11 mouse cellular contexts compared by ENCODE assay signal in the genomic region with DNA sequence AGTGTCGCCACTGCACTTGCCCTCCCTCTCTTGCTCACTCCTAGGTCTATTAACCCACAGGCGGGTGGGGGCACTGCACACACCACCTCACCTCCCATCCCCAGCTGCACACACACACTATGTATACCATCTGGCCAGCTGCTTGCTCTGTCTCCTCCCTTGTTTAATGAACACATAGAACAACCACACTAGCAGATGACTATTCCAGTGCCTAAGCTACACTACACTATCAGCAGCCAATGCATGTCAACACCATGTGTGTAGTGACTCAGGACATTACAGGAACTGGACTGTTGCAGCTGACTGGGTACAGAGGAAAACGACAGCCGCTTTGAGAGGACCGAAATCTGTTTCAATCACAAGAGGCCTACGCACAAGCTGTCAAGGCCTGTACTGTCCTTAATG. TPM values are rescaled to one million over a fixed set of nuclear protein-coding genes. Genes with fewer than 3 reads are reported as not detected.
A peak's percentile ranks its signal among the peaks of the same experiment; 100 is the strongest.
DNase-seq lines count a peak whose midpoint lies in the region; ATAC-seq and TF ChIP-seq lines count a peak whose summit lies in the region.
"Had no signal": no experiment of that assay in that cellular context is flagged by ENCODE, and none has a peak within 500 bp of the region (broad histone marks: within the 10 kb centered on the region; RNA-seq: fewer than 3 reads in every experiment).

No protein-coding gene starts in this region.

- DNase-seq in forebrain, embryonic 11.5 days (ENCODE audit: low spot score): no peak
- DNase-seq in forebrain, embryonic 10.5 days (ENCODE audit: extremely low spot score, low spot score): no peak
- peak; percentile 38 to 44 for DNase-seq in layer of hippocampus, adult 8-10 months (ENCODE audit: low spot score in 2 of 2)
- DNase-seq in layer of hippocampus, postnatal 14 days (ENCODE audit: low spot score in 2 of 2): no peak
- no peak for DNase-seq in G1E (ENCODE audit: low spot score)
- DNase-seq in liver, embryonic 14.5 days (ENCODE audit: low read depth in 3 of 3, low spot score in 3 of 3): no peak
- DNase-seq in urinary bladder, postnatal 4 days (ENCODE audit: low spot score in 2 of 2): no peak
- DNase-seq in heart, postnatal 4 days: no peak

- no peaks in the 10 kb centered on the region for H3K4me1 ChIP-seq in forebrain, embryonic 11.5 days (replicated peaks; ENCODE audit: control insufficient read depth, insufficient read depth, low read length)
- no peaks in the 10 kb centered on the region for H3K4me1 ChIP-seq in forebrain, embryonic 10.5 days
- H3K4me1 ChIP-seq in G1E (ENCODE audit: insufficient read depth, low read depth, low read length): peaks cover 4% of the 10 kb centered on the region
- H3K4me1 ChIP-seq in liver, embryonic 14.5 days (replicated peaks; ENCODE audit: control insufficient read depth in 2 of 2, insufficient read depth in 2 of 2, low read length in 1 of 2): no peaks in the 10 kb centered on the region

- no peak for TF ChIP-seq EP300 in liver, embryonic 14.5 days (IDR thresholded peaks at IDR 0.05; ENCODE audit: low read depth)

- no peaks in the 10 kb centered on the region for H3K9me3 ChIP-seq in forebrain, embryonic 11.5 days (ENCODE audit: control insufficient read depth, low read length)
- H3K9me3 ChIP-seq in forebrain, embryonic 10.5 days: no peaks in the 10 kb centered on the region
- H3K9me3 ChIP-seq in G1E (replicated peaks): no peaks in the 10 kb centered on the region
- no peaks in the 10 kb centered on the region for H3K9me3 ChIP-seq in liver, embryonic 14.5 days (ENCODE audit: control insufficient read depth, low read length)

- H3K27me3 ChIP-seq in forebrain, embryonic 11.5 days (ENCODE audit: control insufficient read depth, insufficient read depth, low read length): no peaks in the 10 kb centered on the region
- no peaks in the 10 kb centered on the region for H3K27me3 ChIP-seq in forebrain, embryonic 10.5 days (ENCODE audit: poor library complexity, severe bottlenecking)
- H3K27me3 ChIP-seq in G1E (ENCODE audit: insufficient read depth, low read length): no peaks in the 10 kb centered on the region
- no peaks in the 10 kb centered on the region for H3K27me3 ChIP-seq in liver, embryonic 14.5 days (ENCODE audit: control insufficient read depth, insufficient read depth, low read length)

- H3K4me3 ChIP-seq in forebrain, embryonic 11.5 days (ENCODE audit: low read depth, low read length): no peak overlapping the region
- no peak overlapping the region for H3K4me3 ChIP-seq in forebrain, embryonic 10.5 days
- no peak overlapping the region; the same call in 1 of the 2 replicates for H3K4me3 ChIP-seq in G1E (ENCODE audit: low read depth, low read length)
- H3K4me3 ChIP-seq in liver, embryonic 14.5 days (ENCODE audit: insufficient read depth in 1 of 2, low read depth in 2 of 2, low read length in 2 of 2): no peak overlapping the region

- WGBS in forebrain, embryonic 11.5 days: 93% methylated on average over 6 of the region's 6 CpGs
- 93% methylated on average over 6 of the region's 6 CpGs for WGBS in forebrain, embryonic 10.5 days
- 85% methylated on average over 6 of the region's 6 CpGs for WGBS in liver, embryonic 14.5 days (ENCODE audit: insufficient replicate concordance)

- H3K4me2 ChIP-seq in forebrain, embryonic 11.5 days (ENCODE audit: low read depth, low read length, severe bottlenecking): no peak overlapping the region
- no peak overlapping the region for H3K4me2 ChIP-seq in liver, embryonic 14.5 days (ENCODE audit: low read depth)
- H3K4me2 ChIP-seq: midbrain, embryonic 11.5 days had no signal

- no peak overlapping the region for H3K9ac ChIP-seq in forebrain, embryonic 11.5 days (ENCODE audit: low read length)
- no peak overlapping the region for H3K9ac ChIP-seq in liver, embryonic 14.5 days (replicated peaks)

- no peak overlapping the region for H3K27ac ChIP-seq in forebrain, embryonic 11.5 days (ENCODE audit: low read depth, low read length)
- H3K27ac ChIP-seq in forebrain, embryonic 10.5 days: no peak overlapping the region
- no peak overlapping the region for H3K27ac ChIP-seq in liver, embryonic 14.5 days

- no peak for TF ChIP-seq CTCF in G1E (IDR thresholded peaks at IDR 0.05; ENCODE audit: low read depth, low read length)
- no peak for TF ChIP-seq CTCF in liver, embryonic 14.5 days (IDR thresholded peaks at IDR 0.05; ENCODE audit: low read depth)

- ATAC-seq in forebrain, embryonic 11.5 days (replicated peaks; ENCODE audit: low FRiP score): peak; percentile 44; the same call in 1 of the 2 replicates
- peak; percentile 41 for ATAC-seq in G1E (ENCODE audit: extremely low read depth, insufficient number of reproducible peaks, low FRiP score, poor library complexity, severe bottlenecking)
- peak; percentile 35; the same call in 1 of the 2 replicates for ATAC-seq in liver, embryonic 14.5 days (ENCODE audit: insufficient read depth)
- ATAC-seq: activated CD4-positive, CD25-positive, alpha-beta regulatory T cell, adult 4 months; inflammation-experienced regulatory T-cells, adult 6 months had no signal

- H3K36me3 ChIP-seq in forebrain, embryonic 11.5 days (ENCODE audit: control insufficient read depth, insufficient read depth, low read length): no peaks in the 10 kb centered on the region
- H3K36me3 ChIP-seq in forebrain, embryonic 10.5 days (replicated peaks): peaks cover 83% of the 10 kb centered on the region
- peaks cover 78% of the 10 kb centered on the region for H3K36me3 ChIP-seq in G1E (replicated peaks)
- H3K36me3 ChIP-seq in liver, embryonic 14.5 days (replicated peaks; ENCODE audit: control insufficient read depth, insufficient read depth, low read depth): peaks cover 23% of the 10 kb centered on the region

RNA-seq across cellular contexts. Expression of a gene that starts 51.9 kb away (rescaled TPM):
- polyA plus RNA-seq in forebrain, embryonic 11.5 days (2014; fragmentation: Nextera tagmentation; extraction: Ambion mirVana): 105 and 113 TPM in 2 replicates
- 105 and 106 TPM in 2 replicates for polyA plus RNA-seq in forebrain, embryonic 10.5 days (2016; fragmentation: Nextera tagmentation; extraction: Ambion mirVana)
- total RNA-seq in layer of hippocampus, adult 8-10 months (2022): 10 to 100 TPM; 54.0 to 62.6 (median 60.0) TPM
- total RNA-seq in layer of hippocampus, postnatal 14 days (2021): 10 to 100 TPM; 49.2 to 52.3 TPM
- 206 and 217 TPM in 2 replicates for total RNA-seq in G1E (2014; fragmentation: Nextera tagmentation)
- total RNA-seq in G1E (2017): 113 and 146 TPM in 2 replicates
- polyA plus RNA-seq in G1E (2012): 28.6 and 47.9 TPM in 2 replicates
- polyA plus RNA-seq in liver, embryonic 14.5 days (2012; rRNA removed): 11.8 and 19.4 TPM in 2 replicates
- polyA plus RNA-seq in liver, embryonic 14.5 days (2014; fragmentation: Nextera tagmentation; extraction: Ambion mirVana): 37.1 and 37.9 TPM in 2 replicates
- 10 to 100 TPM; 69.4 to 71.1 TPM for total RNA-seq in heart, postnatal 4 days (2021)

Comparison
In these comparisons a context has a peak if more than half of its experiments do, and no peak if none do; other contexts are left out.
1. DNase-seq: peak in layer of hippocampus, adult 8-10 months (2 of 2); none in forebrain, embryonic 11.5 days (single experiment), forebrain, embryonic 10.5 days (single experiment), layer of hippocampus, postnatal 14 days (0 of 2), G1E (single experiment), liver, embryonic 14.5 days (0 of 3), urinary bladder, postnatal 4 days (0 of 2) and heart, postnatal 4 days (single experiment).
2. Peak in every context shown above with its lines, with median percentiles within 50 percentile points of each other: ATAC-seq.